Mouse (Mus musculus): ENCODE data around the gene Gpr27.

Gpr27 gene

DNA sequence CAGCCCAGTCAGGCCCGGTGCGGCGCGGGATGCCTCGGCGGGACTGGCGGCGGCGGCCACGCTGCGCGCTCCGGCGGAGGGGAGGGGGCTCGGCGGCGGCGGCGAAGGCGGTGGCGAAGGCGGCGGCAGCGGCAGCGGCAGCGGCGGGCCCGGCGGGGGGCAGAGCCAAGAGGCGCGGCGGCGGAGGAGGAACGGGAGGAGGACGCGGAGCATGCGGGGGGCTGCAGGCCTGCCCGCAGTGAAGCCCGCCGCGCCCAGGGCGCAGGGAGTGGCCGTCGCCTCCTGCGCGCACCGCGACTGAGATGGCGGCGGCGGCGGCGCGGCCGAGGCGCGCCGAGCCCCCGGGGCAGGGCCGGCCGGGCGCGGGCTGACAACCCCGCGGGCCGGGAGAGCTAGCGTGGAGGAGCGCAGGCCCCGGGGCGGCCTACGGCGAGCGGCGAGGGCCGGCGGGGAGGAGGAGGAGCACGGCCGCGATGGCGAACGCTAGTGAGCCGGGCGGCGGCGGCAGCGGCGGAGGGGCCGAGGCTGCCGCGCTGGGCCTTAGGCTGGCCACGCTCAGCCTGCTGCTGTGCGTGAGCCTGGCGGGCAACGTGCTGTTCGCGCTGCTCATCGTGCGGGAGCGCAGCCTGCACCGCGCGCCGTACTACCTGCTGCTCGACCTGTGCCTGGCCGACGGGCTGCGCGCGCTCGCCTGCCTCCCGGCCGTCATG lies at the start of gene Gpr27:
Gene Gpr27 (plus strand): TSS at position 474 of the 710 bp plus-strand sequence.
- DNase-seq, result no peak

DNA sequence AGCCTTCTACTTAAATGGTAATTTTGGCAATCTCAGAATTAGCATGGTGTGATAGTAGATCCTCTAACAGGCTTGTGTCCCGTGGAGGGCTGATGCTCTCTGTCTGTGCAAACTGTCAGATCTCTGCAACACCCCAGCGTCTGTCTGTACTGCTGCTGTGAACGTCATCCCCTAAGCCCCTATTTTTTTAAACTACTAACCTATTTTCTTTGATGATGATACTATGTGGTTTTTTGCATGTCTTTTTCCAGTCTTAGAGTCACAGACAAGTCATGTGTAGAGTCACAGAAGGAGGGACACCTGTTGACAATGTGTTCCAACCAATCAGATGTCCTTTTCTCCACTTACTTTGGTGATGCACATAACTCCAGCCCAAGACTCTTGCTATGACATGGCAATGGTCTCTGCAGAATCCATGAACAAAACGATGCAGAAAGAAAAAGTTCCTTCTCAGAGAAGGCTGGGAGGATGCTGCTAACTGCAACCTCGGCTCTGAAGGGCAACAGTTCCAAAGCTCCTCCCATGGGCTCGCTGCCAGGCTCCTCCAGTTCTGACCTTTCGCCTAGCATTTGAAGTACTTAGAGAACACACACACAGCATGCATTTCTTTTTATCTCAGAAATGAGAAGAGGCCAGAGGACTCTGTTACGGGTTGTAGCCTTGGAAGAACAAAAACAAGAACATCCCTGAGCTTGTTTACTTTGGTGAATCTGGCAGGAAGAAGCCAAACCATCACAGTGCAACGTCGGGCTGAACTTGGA lies 48.9 kb upstream of the Gpr27 start:
- DNase-seq, result peak; percentile 72

DNA sequence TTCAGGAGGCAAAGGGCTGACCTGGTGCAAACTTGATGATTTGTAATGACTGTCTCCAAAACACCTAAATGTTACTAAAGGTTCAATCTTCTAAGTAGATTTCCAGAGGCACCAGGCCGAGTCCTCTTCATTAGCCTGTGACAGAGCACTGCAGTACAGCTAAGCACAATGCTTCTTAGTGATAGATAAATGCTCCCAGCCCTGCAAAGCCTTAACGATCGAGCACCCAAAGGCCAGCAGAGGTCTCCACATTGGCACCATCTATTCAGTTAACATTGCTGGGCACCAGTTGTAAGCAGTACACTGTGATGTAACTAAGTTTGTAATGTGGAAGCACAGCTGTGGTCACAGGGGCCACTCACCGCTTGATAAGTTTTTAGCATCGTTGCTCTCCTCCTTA lies 48.1 kb upstream of the Gpr27 start:
- no peak for DNase-seq

DNA sequence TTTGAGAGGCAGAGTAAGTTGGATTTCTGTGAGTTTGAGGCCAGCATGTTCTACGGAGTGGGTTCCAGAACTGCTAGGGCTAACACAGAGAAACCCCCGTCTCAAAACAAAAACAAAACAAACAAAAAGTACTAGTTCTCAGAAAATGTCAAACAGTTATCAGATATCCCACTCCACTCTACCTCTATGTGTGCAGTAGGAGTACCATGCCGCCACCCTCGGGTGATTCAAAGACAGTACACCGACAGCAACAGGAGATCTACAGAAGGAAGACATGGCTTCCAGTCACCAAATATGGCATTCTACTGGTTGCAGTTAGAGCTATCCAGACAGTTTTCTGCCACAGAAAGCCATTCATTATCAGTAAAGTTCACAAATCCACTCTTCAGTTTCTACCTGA lies 47.6 kb upstream of the Gpr27 start:
- no peak for DNase-seq

DNA sequence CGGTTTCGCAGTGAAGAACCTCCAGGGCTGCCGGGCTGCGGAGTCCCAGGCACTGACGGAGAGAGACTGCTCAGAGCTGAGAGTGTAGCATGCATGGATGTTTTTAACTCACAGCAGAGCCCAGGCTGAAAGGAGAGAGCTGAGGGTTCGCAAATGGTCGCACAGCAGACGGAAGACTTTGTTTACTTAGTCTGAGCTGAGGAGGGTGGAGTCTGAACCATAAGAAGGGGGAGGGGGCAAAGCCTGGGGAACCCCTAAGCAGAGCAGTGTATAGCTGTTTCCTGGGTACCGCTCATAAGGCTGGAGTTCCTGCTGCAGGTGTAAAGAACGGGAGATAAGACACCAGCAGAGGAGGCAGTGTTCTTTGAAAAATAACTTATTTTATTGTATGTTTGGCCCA lies 46.1 kb upstream of the Gpr27 start:
- no peak for DNase-seq

DNA sequence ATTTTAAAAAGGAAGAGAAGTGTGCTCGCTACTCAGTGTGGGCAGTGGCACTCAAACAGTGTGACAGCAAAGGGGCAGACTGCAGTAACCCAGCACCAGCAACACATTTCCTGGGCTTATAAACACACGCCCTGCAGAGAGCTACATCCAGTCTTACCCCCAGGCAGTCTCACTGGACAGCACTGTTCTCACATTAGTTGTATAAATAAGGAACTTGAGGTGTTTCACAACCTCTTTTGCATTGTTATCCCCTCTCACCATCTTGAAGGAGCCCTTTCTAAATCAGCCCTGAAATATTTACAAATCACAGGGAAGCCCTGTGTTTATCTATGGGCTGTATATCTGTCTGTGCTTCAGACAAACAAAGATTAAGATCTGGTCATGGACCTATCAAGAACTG lies 43.2 kb upstream of the Gpr27 start:
- DNase-seq, result no peak

DNA sequence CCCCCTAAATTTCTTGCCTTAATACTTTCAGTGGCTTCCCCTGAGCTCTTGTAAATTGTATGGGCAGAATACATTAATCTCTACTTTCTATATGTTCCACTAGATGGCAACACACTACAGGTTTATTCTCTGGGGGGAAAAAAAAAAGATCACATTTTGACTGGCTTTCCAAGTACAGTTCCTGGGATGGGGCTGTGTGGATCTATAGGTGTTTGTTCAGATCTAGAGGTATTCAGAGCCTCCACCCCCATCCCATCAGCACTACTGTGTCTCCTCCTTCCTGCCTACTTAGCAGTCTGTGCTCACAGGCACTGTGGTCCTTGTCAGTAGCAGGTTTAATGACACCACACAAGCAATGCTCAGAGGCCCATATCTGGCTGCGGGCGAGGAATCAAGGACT lies 40.1 kb upstream of the Gpr27 start:
- no peak for DNase-seq

DNA sequence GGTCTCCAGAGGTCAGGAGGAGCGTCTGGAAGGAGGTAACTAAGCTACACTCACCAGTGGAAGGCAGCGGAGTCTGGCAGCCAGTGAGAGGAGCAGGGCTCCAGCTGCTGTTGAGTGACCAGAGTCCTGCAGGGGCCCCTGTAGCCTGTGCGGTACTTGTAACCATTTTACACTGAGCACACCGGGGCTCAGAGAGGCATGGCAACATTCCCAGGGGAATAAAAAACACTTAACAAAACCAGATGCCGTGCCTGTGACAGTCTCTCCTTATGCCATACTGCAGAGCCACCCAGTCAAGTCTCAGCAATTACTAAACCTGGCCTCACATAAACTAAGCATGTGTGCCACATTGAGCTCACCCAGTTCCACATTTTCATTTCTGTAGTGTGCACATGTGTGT lies 38.1 kb upstream of the Gpr27 start:
- no peak for DNase-seq

DNA sequence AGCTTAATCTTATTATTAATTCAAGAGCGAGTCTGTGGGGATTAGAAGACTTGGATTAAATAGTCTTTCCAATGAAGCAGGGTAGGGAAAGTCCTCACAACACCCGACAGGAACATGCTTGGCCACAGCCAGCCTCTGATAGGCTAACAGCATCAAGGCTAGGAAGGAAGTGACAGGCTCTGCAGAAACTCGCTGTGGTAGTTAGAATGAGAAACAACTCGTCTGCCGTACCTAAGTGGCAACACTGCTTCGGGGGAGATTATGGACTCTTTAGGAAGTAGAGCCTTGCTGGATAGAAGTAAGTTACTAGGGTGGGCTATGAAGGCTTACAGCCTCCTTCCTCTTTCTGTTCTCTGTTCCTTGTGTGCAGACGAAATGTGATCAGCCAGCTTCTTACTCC lies 37.0 kb upstream of the Gpr27 start:
- no peak for DNase-seq

DNA sequence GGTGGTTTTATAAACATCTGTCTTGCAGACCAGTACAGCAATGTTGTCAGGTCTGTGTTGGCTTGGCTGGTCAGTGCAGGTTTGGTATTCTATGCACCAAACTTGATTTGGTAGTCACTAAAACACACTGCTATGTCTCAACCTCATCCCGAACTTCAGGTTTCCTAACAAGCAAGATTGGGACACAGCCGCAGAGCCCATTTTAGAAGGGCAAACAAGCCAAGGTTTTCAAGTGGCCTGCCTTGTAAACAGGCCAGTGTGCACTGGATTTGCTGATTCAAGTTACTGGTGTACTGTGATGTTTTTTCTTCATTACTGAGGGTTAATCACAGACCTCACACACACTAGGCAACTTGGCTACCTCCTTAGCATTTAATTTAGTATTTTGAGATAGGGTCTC lies 36.4 kb upstream of the Gpr27 start:
- DNase-seq, result no peak

DNA sequence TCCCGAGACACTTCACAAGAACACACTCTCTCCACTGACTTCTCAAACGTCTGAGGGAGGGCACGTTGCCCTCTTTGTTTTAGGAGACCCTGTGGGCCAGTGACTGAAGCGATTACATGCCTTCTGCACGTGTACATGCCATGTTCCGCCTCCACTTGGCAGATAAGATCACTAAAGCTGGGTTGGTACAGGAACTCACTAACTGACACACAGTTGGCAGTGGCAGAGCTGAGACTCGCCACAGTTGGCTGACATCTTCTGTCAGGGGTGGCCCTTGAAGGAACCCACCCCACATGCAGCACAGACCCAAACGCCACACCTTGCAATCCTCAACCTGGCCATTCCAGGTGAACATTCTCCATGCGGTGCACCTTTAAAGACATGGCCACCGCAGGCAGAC lies 33.9 kb upstream of the Gpr27 start:
- DNase-seq, result no peak

DNA sequence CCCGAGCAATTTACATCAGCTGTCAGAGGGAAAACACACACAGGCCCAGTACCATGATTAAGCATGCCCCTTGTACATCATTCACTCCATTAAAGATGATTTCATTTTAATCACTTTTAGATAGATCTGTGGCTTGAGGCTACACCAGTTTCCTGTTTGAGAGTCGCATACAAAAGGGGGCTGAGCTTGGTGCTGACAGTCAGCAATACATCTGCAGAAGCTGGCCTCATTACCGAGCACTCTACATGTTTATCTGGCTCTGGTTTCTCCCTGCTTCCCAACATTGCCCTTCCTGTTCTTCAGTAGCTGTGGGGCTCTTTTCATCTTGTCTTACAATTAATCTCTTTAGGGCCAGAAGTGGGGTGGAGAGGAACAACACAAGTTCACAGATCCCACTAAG lies 32.0 kb upstream of the Gpr27 start:
- no peak for DNase-seq

DNA sequence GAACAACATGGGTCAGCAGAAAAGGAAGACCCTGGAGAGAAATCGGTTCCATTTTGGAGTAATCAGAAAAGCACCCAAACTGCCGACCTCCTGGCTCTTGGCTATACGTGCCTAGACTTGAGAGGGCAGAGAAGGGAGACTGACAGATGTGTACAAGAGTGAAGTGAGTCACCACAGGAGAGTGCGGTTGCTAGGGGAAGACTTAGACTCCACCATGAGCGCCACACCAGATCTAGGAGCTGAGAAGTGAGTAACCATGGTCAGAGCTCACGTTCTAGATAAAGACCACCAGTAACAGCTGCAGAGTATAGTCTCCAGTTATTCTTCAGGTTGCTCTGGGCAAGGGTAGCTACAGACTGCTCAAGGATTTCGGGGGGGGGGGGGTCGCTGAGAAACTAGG lies 29.2 kb upstream of the Gpr27 start:
- DNase-seq, result no peak

DNA sequence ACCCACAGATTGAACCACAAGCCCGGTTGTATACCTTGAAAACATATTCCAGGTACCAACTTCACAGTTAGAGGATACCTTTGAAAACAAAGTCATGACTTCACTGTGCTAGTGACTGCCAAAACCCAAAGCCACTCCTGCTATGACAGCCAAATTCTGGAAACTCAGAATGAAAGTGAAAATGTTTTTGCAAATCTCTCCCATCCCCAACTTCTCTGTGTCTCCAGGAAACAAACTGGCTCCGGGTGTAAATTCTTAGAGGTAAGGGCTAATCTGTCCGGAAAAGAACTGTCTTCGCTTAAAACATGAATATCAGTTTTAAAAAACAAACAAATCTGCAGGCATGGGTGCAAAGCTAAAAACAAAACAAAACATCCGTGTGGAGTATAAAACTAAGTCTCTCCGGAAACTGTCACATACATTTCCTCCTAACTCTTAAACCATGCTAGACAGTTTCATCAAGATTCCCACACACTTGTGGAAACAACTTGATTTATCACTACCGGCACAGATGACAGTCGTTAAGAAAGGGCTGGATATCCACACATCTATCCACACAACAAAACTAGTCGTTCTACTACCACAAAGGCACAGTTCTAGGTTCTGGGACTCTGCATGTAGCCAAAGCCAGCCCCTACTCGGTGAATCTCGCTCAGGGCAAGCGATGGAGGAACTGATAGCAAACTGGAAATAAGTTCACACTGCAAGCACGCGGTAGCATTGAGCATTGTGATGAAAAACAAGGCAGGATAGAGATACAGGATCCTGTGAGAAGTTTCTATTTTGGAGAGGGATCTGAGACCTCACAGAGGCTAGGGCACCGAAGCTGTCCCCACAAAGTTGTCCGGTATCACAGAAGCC lies 26.8 kb upstream of the Gpr27 start:
- DNase-seq, result no peak

DNA sequence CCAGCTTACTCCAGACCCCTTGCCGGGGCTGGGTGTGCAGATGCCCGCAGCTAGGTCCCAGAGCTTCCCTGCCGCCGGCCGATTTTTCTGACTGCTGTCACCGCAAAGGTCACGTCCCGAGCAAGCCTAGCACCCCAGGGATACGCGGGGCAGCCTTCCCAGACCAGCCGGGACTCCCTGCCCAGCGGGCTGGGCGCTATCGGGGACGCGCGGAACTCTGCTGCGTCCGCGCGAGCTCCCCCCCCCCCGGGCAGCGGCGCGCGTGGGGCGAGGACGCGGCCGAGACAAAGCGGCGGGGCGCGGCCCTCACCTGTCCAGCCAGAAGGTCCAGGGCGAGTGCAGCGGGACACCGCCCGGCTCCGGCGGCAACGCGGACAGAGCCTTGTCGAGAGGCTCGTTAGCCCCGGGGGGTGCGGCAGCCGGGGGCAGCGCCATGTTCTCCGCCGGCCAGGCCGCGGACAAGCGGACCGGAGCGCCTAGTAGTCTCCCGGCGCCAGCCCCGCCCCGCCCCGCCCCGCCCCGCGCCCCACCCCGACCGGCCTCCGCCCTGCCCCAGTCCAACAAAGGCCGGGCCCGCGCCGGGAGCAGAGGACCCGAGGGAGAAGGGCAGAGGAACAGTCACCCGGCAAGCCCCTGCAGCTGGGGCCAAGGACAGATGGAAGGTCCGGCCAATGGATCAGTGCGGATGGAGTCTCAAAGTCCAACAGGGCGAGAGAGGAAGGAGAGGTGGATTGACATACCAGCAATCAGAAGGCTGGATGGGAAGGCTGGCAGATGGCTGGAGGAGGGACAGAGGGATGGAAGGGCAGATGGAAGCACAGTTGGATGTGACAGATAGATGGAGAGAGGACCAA lies 25.9 kb upstream of the Gpr27 start, which contains the start of the genes Eif4e3 and Gm20696:
Gene Eif4e3 (minus strand): TSS at position 454 of the 854 bp plus-strand sequence.
Gene Gm20696 (minus strand): TSS at position 480 of the 854 bp plus-strand sequence.
- DNase-seq, result peak; percentile 67

DNA sequence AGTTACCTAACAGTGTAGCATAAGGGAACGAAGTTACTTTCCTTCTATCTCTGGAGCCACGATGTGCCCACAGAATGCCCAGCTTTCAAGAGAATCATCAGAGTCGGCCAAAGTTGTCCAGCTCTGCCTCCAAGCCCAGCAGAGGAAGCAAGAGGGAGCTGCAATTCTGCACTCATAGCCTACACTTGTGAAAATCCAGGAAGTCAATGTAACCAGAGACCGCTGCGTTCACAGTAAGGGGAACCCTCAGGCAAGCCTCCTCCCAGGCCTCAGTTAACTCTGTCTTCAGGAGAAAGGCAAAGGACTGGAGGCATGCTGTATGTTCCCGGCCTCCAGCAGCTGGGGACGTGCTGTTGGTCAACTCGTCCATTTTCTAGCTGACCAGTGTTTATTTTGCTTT lies 25.2 kb upstream of the Gpr27 start:
- DNase-seq, result no peak

DNA sequence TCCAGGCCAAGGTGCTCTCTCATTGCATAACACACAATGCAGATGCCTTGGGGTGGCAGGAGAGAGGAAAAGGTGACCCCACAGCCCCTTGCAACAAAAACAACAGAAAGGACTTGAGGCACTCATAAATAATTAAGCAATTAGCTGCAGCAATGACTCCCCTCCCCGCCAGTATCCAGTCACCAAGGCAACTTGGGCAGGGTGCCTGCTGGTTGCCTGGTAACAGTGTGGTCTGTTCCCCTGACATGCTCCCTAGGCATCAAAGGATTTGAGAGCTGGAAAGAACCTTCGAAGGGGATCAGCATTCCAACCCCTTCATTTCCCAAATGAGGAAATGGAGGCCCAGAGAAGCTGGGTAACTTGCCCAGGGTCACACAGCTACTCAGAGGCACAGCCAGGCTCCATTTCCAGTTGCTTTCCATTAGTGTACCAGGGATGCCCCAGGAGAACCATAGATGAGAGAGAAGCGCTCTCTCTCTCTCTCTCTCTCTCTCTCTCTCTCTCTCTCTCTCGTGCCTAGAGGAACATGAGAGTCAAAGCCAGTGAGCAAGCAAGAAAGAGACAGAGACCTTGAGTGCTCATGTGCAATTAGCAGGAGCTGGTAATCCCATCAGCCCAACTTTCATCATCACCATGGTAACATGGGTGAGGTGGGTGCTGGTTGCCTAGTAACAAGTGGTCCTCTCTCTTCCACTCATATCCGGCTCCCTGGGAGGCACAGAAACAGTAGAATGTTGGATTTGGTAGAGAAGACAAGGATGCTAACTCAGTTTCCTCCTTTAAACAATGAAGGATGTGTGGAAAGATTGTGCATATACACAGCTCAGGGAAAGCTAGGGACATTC lies 22.8 kb upstream of the Gpr27 start:
- peak; percentile 66 for DNase-seq

DNA sequence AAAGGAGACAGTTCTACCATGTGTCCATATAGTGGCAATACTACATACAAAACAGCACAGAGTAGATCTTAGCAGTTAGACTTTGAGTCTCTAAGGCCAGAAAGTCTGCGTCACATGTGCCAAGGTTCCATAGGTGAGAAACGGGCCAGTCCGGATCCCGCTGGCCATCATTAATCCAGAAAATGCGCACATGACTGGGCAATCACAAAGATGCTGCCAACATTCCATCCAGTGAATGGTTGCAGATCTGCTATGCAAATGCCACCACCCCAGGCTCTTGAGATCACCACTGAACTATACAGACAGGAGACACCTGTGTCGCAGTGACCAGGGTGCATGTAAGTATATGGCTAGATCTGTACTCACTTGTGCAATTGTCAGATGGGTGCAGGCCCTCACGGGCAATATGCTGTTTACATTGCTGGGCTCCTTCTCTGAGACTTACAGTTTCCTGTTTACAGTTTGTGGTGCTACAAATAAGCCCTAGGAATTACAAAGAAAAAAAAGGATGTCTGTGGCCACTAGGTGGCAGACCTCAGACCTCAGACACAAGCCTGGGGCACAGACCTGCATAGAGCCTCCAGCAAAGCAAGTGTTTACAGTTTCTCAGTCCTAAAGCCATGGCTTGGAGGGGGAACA lies 21.9 kb upstream of the Gpr27 start:
- DNase-seq, result peak; percentile 42

DNA sequence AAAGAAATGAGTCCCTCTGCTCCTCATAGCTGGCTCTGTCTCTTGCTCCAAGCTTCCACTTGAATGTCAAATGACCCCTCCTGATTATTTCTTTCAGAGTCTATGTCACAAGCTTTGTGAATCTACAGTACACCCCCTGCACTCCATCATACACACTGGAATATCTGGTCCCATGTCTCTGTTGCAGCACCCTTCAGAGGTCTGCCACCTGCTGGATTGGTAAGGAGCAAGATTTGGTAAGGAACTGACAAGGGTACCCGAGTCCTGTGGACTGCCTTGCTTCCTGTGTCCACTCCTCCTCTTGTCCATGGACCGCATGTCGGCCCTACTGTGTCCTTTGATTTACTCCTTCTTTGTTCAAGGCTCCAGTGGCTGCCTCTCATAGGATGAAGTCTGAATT lies 20.7 kb upstream of the Gpr27 start:
- no peak for DNase-seq

DNA sequence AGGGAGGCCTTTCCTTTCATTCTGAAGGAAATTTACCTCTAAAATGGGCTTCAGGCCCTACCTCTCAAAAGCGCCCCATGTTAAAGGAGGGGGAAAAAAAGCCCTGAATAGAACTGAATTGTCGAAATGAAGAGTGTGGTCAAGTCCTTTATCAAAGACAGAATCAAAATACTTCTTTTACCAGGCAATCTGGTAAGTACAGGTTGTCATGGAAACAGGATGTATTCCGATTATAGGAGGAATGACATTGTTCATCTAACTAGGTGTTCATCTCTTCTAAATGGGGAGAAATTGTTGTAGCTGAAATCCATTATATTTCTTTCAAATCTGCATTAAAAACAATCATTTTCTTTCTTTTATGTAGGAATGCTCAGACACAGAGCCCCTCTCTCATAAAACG lies 18.0 kb upstream of the Gpr27 start:
- DNase-seq, result no peak

DNA sequence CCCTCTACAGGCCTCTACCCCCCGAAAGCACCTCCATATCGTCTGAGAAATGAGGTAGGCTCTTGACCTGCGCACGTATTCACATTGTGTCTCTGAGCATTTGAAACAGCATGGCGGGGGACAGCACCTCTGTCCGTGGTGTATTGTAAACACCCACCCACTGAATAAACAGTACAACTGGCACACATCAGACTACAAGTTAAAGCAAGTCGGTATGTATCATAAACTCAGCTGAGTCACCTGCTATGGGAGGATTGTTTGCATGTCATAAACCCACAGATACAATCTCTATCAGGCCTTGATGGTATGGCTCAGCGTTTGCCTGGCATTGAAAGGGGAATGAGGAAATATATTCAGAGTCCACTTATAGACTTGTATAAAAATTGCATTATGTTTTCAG lies 15.2 kb upstream of the Gpr27 start:
- no peak for DNase-seq

All from kidney, adult 11 months (tissue).